Mouse (Mus musculus): ENCODE results near the gene Gnaz. TPM values are rescaled to one million over a fixed set of nuclear protein-coding genes. Genes with fewer than 3 reads are reported as not detected.
A peak's percentile ranks its signal among the peaks of the same experiment; 100 is the strongest.

The Gnaz gene
- polyA plus RNA-seq, 1 experiment from 2014 or later: 5.6 TPM

DNA sequence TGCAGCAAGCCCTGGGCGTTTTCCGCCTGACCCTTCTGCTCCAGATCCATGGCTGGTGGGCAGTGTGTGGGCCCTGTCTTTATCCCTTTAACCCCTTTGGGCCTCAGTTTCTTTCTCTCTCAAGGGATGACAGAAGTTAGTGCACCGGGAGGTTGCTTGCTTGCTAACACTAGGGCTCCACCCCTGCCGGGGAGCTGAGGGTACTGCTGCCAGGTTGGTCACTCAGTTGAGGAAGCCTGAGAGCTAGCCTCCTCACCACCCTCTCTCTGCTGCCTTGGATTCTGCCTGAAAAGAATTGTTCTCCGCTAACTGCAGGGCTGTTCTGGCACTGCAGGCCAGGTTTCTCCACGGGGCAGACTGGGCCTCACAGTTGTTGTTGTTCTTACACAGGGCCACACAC lies 6.0 kb downstream of the Gnaz start:
- no peak overlapping the region for H3K4me3 ChIP-seq (replicated peaks)

DNA sequence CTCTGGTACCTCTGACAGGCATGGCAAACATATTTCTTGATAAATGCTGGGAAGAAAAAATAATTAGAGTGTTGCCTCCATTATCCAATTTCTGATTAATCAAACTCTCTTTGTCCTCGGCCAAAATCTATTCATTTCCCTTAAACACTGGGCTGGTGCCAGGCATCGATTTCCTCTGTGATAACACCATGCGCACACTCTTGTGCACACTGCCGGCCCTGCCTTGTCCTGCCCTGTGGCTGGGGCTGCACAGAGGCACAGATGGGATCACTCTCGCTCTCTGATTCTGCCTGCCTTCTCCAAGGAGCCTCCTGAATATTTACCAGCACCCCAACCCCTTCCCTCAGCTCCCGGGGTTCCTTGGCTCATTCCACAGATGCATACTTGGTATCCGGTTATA lies 8.6 kb downstream of the Gnaz start:
- Histone ChIP-seq H3K27ac (no peak overlapping the region), H3K27me3 (replicated peaks) (no peaks in the 10 kb centered on the region), H3K9ac (no peak overlapping the region), H3K36me3 (no peaks in the 10 kb centered on the region), H3K4me3 (replicated peaks) (no peak overlapping the region), H3K4me1 (no peaks in the 10 kb centered on the region), H3K4me2 (no peak overlapping the region), H3K9me3 (no peaks in the 10 kb centered on the region)
- ATAC-seq (ENCODE audit: insufficient read depth, low FRiP score, low read depth): no peak
- WGBS: 50% methylated on average over 7 of the region's 7 CpGs

More for the DNA sequence above, 6.0 kb downstream of the Gnaz start:
- Histone ChIP-seq H3K4me2 (no peak overlapping the region), H3K27ac (no peak overlapping the region), H3K9ac (no peak overlapping the region), H3K4me1 (peaks cover 4% of the 10 kb centered on the region; the same call in 1 of the 2 replicates), H3K27me3 (replicated peaks) (no peaks in the 10 kb centered on the region), H3K36me3 (no peaks in the 10 kb centered on the region), H3K9me3 (no peaks in the 10 kb centered on the region)
- WGBS: 61% methylated on average over 6 of the region's 6 CpGs
- no peak for ATAC-seq (ENCODE audit: insufficient read depth, low FRiP score, low read depth)

DNA sequence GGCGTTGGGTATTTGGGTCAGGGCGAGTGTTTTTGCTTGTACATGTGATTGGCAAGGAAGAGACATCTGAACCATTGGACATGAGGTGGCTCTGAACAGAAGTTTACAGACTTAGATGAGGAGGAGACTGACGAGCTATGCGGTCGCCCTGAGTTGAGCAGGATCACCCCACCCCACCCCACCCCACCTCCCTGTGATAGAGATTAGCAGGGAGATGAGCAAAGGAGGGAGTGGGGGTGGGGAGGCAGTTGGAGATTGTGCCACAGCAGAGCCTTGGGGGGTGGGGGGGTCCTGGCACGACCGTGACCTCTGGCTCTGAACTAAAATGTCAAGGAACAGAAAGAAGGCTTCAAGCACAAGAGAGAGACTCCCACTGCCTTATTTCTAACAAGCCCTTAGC lies 9.5 kb downstream of the Gnaz start:
- Histone ChIP-seq H3K4me1 (no peaks in the 10 kb centered on the region), H3K9me3 (no peaks in the 10 kb centered on the region), H3K4me2 (no peak overlapping the region)

DNA sequence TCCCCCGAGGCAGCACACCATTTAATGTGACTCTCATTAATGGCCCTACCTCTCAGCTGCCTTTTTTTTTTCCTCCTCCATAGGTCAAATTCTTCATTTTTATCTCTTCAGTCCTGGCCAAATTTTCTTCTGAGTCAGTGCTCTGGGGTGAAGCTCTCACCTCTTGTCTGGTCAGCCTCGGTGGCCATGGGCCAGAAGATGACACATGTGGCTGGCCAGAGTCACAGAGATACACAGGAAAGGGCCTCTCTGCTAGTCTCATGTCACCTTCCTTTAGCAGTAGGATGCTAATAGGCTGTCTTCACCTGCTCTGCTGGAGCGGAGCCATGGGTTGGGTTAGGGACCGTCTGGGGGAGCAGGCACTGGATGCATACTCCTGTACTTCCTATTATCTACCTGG lies 11.1 kb downstream of the Gnaz start:
- no peak for ATAC-seq (ENCODE audit: insufficient read depth, low FRiP score, low read depth)
- no peak overlapping the region for H3K4me2 ChIP-seq
- no peak overlapping the region for H3K4me3 ChIP-seq (replicated peaks)
- 79% methylated on average over 4 of the region's 4 CpGs for WGBS
- H3K9me3 ChIP-seq: no peaks in the 10 kb centered on the region
- H3K27me3 ChIP-seq (replicated peaks): no peaks in the 10 kb centered on the region
- H3K9ac ChIP-seq: no peak overlapping the region
- H3K27ac ChIP-seq: no peak overlapping the region
- H3K4me1 ChIP-seq: no peaks in the 10 kb centered on the region
- no peaks in the 10 kb centered on the region for H3K36me3 ChIP-seq

More for the DNA sequence above, 9.5 kb downstream of the Gnaz start:
- Histone ChIP-seq H3K36me3 (no peaks in the 10 kb centered on the region), H3K4me3 (replicated peaks) (no peak overlapping the region), H3K9ac (no peak overlapping the region), H3K27me3 (replicated peaks) (no peaks in the 10 kb centered on the region), H3K27ac (no peak overlapping the region)
- ATAC-seq (ENCODE audit: insufficient read depth, low FRiP score, low read depth): no peak; the same call in 1 of the 2 replicates
- 58% methylated on average over 6 of the region's 7 CpGs for WGBS

DNA sequence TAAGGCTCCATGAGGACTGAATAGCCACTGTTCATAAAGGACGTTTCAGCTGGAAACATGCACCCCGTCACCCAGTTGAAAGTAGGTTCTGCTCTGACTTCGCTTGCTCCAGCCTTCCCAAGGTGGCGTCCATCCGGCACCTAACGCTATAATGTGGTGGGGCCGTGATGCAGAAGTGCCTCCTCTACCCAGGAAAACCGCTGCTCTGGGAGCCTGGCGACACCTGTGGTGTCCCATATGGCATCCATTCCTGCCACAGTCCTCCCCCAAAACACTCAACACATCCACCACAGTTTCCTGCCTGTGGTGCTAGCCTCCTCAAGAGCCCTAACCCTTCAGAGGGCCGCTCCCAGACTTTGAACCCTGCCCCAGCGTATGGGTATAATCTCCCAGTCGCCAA lies 14.2 kb downstream of the Gnaz start:
- no peak for ATAC-seq (ENCODE audit: insufficient read depth, low FRiP score, low read depth)
- Histone ChIP-seq H3K4me1 (no peaks in the 10 kb centered on the region), H3K9ac (no peak overlapping the region), H3K4me3 (replicated peaks) (no peak overlapping the region), H3K9me3 (no peaks in the 10 kb centered on the region), H3K36me3 (no peaks in the 10 kb centered on the region), H3K27ac (no peak overlapping the region), H3K27me3 (replicated peaks) (no peaks in the 10 kb centered on the region), H3K4me2 (no peak overlapping the region)
- WGBS: 86% methylated on average over 12 of the region's 12 CpGs

DNA sequence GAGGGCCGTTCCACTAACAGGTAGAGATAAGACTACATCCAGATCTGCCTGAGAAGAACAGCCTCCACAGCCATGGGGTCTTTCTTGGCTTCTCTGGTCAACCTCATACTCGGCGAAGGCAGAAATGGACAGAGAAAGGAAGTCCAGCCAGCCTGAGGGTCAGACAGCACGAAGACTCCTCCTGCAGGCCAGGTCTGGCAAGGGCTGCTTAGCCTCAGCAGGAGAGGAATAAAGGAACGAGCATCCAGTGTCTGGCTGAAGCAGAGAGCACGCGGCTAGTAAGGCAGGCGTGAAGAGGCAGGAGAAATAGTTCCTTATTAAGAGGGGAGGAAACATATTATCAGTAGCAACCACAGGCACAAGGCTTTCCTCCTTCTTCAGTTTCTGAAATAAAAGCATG lies 16.2 kb downstream of the Gnaz start:
- no peak overlapping the region for H3K4me3 ChIP-seq (replicated peaks)
- no peak overlapping the region for H3K4me2 ChIP-seq
- no peak overlapping the region for H3K9ac ChIP-seq
- H3K36me3 ChIP-seq: no peaks in the 10 kb centered on the region
- H3K4me1 ChIP-seq: peaks cover 4% of the 10 kb centered on the region; the same call in 1 of the 2 replicates
- ATAC-seq (ENCODE audit: insufficient read depth, low FRiP score, low read depth): no peak
- no peaks in the 10 kb centered on the region for H3K9me3 ChIP-seq
- no peak overlapping the region for H3K27ac ChIP-seq
- no peaks in the 10 kb centered on the region for H3K27me3 ChIP-seq (replicated peaks)
- WGBS: 69% methylated on average over 8 of the region's 8 CpGs

DNA sequence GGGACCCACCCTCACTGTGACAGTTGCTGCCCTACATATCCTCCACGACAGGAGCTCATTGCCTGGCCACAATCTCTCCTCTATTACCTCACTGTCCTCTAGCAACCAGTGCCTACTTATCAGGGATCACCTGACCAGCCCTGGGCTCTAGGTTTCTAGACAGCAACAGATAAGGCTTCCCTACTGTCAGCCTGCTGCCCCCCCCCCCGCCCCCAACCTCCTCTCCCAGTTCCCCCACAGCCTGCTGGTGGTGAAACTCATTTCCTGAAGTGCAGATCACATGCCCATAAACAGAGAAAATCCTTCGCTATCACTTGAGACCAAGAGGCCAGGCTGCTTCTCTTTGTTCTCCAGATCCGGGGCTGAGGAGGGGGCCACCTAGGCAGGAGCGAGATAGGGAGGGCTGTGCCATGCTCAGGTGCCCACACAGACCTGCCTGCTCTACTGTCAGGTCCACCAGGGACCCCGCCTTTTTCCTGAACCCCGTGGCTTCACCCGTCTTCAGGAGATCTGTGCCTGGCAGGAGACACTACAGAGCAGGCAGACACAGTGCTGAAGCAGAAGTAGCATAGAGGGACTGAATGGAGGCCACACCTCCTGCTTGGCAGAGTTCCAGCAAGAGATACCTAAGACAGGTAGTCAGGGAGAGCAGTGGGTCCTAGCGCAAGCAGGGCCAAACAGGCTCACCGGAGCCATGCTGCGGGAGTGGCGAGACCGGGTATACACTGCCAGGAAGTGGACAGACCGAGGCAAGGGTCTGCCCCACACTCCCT lies 20.9 kb downstream of the Gnaz start:
- 47% methylated on average over 13 of the region's 14 CpGs for WGBS
- ATAC-seq (ENCODE audit: insufficient read depth, low FRiP score, low read depth): peak; percentile 51; the same call in 1 of the 2 replicates
- Histone ChIP-seq H3K9me3 (no peaks in the 10 kb centered on the region), H3K27ac (no peak overlapping the region), H3K9ac (no peak overlapping the region), H3K4me1 (peaks cover 7% of the 10 kb centered on the region), H3K36me3 (no peaks in the 10 kb centered on the region), H3K4me3 (replicated peaks) (no peak overlapping the region), H3K4me2 (no peak overlapping the region), H3K27me3 (replicated peaks) (no peaks in the 10 kb centered on the region)

DNA sequence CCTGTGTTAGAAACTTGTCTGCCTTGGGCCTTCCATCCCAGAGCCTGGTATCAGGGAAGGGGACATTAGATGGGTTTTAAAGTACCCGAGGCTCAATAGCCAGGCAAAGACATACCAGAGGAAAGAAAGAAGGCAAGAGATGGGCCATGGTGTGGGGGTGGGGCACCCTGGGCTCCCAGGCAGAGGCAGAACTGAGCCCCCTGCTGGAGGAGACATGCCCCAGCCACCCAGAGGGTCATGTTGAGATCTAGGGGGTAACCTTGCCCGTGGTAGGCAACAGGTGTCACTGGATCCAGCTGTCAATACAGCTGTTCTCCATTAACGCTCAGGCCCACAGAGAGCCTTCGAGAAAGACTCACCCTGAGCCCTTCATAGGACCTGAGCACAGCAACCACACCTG lies 22.8 kb downstream of the Gnaz start:
- Histone ChIP-seq H3K27me3 (replicated peaks) (no peaks in the 10 kb centered on the region), H3K4me2 (no peak overlapping the region), H3K27ac (no peak overlapping the region), H3K9me3 (no peaks in the 10 kb centered on the region), H3K4me1 (peaks cover 7% of the 10 kb centered on the region), H3K4me3 (replicated peaks) (no peak overlapping the region), H3K36me3 (no peaks in the 10 kb centered on the region), H3K9ac (no peak overlapping the region)
- ATAC-seq (ENCODE audit: insufficient read depth, low FRiP score, low read depth): no peak
- 79% methylated on average over 4 of the region's 4 CpGs for WGBS

DNA sequence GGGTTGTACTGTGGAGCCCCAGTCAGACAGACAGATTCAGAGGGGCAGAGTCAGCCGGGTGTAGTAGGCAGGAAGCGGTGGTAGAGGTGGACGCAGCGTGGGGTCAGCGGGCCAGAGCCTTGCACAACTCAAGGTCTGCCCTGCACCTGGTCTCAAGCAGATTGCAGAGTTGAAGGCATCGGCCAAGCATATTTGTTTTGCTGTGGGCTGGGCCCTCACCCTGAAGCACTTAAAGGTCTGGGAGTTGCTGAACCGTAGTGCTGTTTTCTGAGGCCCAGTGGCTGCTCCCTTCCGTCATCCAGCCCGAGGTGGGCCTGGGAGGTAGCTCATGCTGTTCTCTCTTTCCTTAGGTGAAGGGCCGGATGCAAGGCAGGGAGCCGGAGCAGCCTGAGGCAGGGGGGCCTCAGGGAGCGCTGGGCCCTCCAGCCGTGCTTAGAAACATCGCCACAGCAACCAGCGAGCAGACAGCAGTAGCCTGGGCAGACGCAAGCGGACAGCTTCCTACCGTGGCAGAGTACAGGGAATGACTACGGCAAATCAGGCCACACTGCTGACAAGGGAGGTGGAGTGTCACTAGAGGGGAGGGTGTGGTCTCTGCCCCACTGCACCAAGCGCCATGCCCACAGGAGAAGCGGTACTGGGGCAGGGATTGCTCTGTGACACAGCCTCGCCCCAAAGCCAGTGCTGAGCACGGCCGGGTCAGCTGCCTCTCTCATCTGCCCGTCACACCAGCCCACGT lies 23.8 kb downstream of the Gnaz start:
- no peak overlapping the region for H3K4me2 ChIP-seq
- H3K27ac ChIP-seq: no peak overlapping the region
- WGBS: 50% methylated on average over 26 of the region's 26 CpGs
- no peaks in the 10 kb centered on the region for H3K9me3 ChIP-seq
- H3K36me3 ChIP-seq: no peaks in the 10 kb centered on the region
- H3K27me3 ChIP-seq (replicated peaks): no peaks in the 10 kb centered on the region
- peaks cover 13% of the 10 kb centered on the region for H3K4me1 ChIP-seq
- ATAC-seq (ENCODE audit: insufficient read depth, low FRiP score, low read depth): peak; percentile 12; the same call in 1 of the 2 replicates
- H3K4me3 ChIP-seq (replicated peaks): no peak overlapping the region
- H3K9ac ChIP-seq: no peak overlapping the region

DNA sequence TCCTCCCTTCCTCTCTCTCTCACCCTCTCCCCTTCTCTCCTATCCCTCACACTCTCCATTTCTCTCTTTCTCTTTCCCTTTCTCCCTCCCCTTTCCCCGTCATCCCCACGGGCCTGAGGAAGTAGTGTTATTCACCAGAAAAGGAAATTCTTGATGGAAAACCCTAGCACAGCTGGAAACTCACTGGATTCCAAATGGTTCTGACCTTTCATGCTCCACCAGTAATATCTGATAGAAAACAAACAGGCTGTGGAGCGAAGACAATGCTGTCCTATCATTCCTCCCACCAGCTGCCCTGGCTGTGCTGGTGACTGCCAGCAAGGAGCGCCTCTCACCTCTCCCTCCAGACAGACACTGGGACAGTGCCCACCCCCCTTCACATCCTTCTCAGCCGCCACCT lies 27.9 kb downstream of the Gnaz start:
- Histone ChIP-seq H3K4me1 (peaks cover 9% of the 10 kb centered on the region; the same call in 1 of the 2 replicates), H3K36me3 (no peaks in the 10 kb centered on the region), H3K27ac (no peak overlapping the region), H3K4me3 (replicated peaks) (no peak overlapping the region), H3K27me3 (replicated peaks) (no peaks in the 10 kb centered on the region), H3K9ac (no peak overlapping the region), H3K4me2 (peak overlapping the region; percentile 54), H3K9me3 (no peaks in the 10 kb centered on the region)
- ATAC-seq (ENCODE audit: insufficient read depth, low FRiP score, low read depth): no peak
- WGBS: 9% methylated on average over 5 of the region's 5 CpGs

DNA sequence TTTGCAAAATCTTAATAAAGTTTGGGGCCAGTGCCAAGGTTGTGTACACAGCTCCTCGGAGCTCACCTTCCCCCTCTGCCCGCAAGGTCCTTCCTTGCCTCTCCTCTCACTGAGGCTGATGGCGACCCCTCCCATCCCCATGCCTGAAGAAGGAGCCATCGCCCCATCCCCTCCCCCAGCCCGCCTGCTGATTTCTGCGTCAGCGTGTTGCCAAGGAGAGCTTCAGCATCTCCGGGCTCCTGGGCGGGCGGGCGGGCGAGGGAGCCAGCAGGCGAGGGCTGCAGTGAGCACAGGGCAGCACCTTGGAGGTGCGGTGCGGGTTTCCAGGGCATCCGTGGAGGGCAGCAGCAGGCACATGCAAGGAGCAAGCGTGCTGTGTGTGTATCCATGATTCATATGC lies 28.4 kb downstream of the Gnaz start:
- Histone ChIP-seq H3K9ac (no peak overlapping the region), H3K4me2 (peak overlapping the region; percentile 54), H3K4me3 (replicated peaks) (peak overlapping the region; percentile 17; the same call in 1 of the 2 replicates), H3K9me3 (no peaks in the 10 kb centered on the region), H3K4me1 (peaks cover 9% of the 10 kb centered on the region; the same call in 1 of the 2 replicates), H3K27ac (no peak overlapping the region), H3K36me3 (no peaks in the 10 kb centered on the region), H3K27me3 (replicated peaks) (no peaks in the 10 kb centered on the region)
- 2% methylated on average over 17 of the region's 17 CpGs for WGBS
- no peak for ATAC-seq (ENCODE audit: insufficient read depth, low FRiP score, low read depth)

DNA sequence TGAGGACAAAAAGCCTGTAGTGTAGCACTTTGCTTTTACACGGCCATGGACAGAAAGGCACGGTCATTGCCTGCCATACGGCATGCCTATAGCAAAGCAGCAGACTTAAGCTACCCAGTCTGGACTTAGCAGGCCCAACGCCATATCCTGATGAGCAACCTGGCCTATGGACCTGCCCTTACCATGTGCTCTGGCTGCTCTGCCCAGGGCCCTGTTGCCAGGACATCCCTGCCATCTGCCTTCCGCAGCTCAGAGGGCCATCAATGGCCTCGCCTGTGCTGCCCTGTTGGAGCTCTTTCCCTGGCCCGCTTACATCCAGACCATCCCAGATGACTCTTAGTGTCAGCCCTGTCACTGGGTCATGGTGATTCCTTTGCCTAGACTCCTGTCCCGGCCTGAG lies 34.4 kb downstream of the Gnaz start:
- Histone ChIP-seq H3K36me3 (no peaks in the 10 kb centered on the region), H3K4me2 (no peak overlapping the region), H3K9ac (no peak overlapping the region), H3K4me3 (replicated peaks) (no peak overlapping the region), H3K27ac (no peak overlapping the region), H3K4me1 (0 out of 2 replicates have a peak, but pooled peaks cover 6% of the 10 kb centered on the region), H3K27me3 (replicated peaks) (no peaks in the 10 kb centered on the region), H3K9me3 (no peaks in the 10 kb centered on the region)
- WGBS: 92% methylated on average over 8 of the region's 8 CpGs
- ATAC-seq (ENCODE audit: insufficient read depth, low FRiP score, low read depth): no peak
